Comparison of ENCODE assay signal across 26 mouse cellular contexts in genomic region chr10:122090472-122090871, GRCm38 (mm10). TPM values are rescaled to one million over a fixed set of nuclear protein-coding genes. Genes with fewer than 3 reads are reported as not detected.
DNase-seq lines count a peak whose midpoint lies in the region; ATAC-seq and TF ChIP-seq lines count a peak whose summit lies in the region.
"Had no signal": no experiment of that assay in that cellular context is flagged by ENCODE, and none has a peak within 500 bp of the region (broad histone marks: within the 10 kb centered on the region; RNA-seq: fewer than 3 reads in every experiment).

No protein-coding gene starts in this region.

- no peak overlapping the region for H3K4me3 ChIP-seq in heart, postnatal 0 days (ENCODE audit: low read depth, low read length)
- no peak overlapping the region for H3K4me3 ChIP-seq in left cerebral cortex, adult 2 months
- H3K4me3 ChIP-seq: embryonic facial prominence, embryonic 15.5 days; erythroblast, embryonic 14.5 days; forebrain, embryonic 10.5 days; forebrain, embryonic 15.5 days; heart, embryonic 12.5 days; hindbrain, embryonic 13.5 days had no signal

- H3K27me3 ChIP-seq in heart, postnatal 0 days (ENCODE audit: control insufficient read depth, insufficient read depth, low read length), result no peaks in the 10 kb centered on the region
- H3K27me3 ChIP-seq: embryonic facial prominence, embryonic 15.5 days; forebrain, embryonic 15.5 days; heart, embryonic 12.5 days; hindbrain, embryonic 13.5 days; Patski had no signal

- H3K27ac ChIP-seq in heart, postnatal 0 days (ENCODE audit: low read depth), result no peak overlapping the region
- H3K27ac ChIP-seq in left cerebral cortex, adult 2 months, result no peak overlapping the region
- H3K27ac ChIP-seq: embryonic facial prominence, embryonic 15.5 days; forebrain, embryonic 10.5 days; forebrain, embryonic 15.5 days; hindbrain, embryonic 13.5 days; hindbrain, postnatal 0 days had no signal

- peaks cover 4% of the 10 kb centered on the region for H3K4me1 ChIP-seq in heart, postnatal 0 days (ENCODE audit: control insufficient read depth, insufficient read depth)

- DNase-seq in heart, postnatal 0 days (ENCODE audit: low spot score), result no peak
- DNase-seq in heart, postnatal 10 days, result no peak
- no peak for DNase-seq in left cerebral cortex, adult 2 months (ENCODE audit: extremely low spot score in 1 of 2, low spot score in 2 of 2)
- DNase-seq in left cerebral cortex, adult 8-10 months (ENCODE audit: low spot score in 2 of 2), result no peak
- DNase-seq in 416B (ENCODE audit: low read depth), result peak; percentile 12
- DNase-seq in urinary bladder, postnatal 10 days (ENCODE audit: low spot score), result no peak
- DNase-seq: adrenal gland, postnatal 14 days; B cell, adult 2 months; cerebellum, adult 18-20 months; cerebellum, adult 9-11 months; cerebellum, postnatal 36 days; gastrocnemius, postnatal 14 days had no signal

- H3K4me2 ChIP-seq in heart, postnatal 0 days (ENCODE audit: low read depth, low read length), result no peak overlapping the region
- H3K4me2 ChIP-seq: embryonic facial prominence, embryonic 15.5 days; forebrain, embryonic 15.5 days; heart, embryonic 12.5 days; hindbrain, embryonic 13.5 days had no signal

- no peak for ATAC-seq in heart, postnatal 0 days (ENCODE audit: insufficient read depth, low read depth)
- 0 out of 2 replicates have a peak, but pooled peaks have one; percentile 47 for ATAC-seq in common myeloid progenitor, adult 5-6 weeks (replicated peaks; ENCODE audit: low read depth, poor library complexity, severe bottlenecking)
- ATAC-seq in frontal cortex, adult (ENCODE audit: low TSS enrichment), result no peak
- ATAC-seq: activated CD4-positive, CD25-positive, alpha-beta regulatory T cell, adult 4 months; CD4-positive, CD25-positive, alpha-beta regulatory T cell, adult 4 months; forebrain, embryonic 15.5 days; hindbrain, postnatal 0 days; intestine, embryonic 16.5 days; Patski had no signal

- intact Hi-C loops in heart, postnatal 10 days (cut with DNase I), result no loop called here
- intact Hi-C loops in left cerebral cortex, adult 2 months (cut with DNase I), result loop anchor here (10.0 kb wide), 2 partner anchors 904 to 994 kb away; no protein-coding TSS in a partner anchor

- peaks cover 11% of the 10 kb centered on the region for H3K9me3 ChIP-seq in heart, postnatal 0 days (replicated peaks; ENCODE audit: control insufficient read depth, low read length)

- 0 out of 2 replicates have a peak, but pooled peaks have one; percentile 2 for TF ChIP-seq CTCF in heart, postnatal 0 days (IDR thresholded peaks at IDR 0.05; ENCODE audit: low read depth)
- TF ChIP-seq CTCF in left cerebral cortex, adult 2 months (IDR thresholded peaks at IDR 0.05), result peak; percentile 20; the same call in 1 of the 2 replicates

- WGBS in heart, postnatal 0 days, result 91% methylated on average over 1 of the region's 1 CpGs

- TF ChIP-seq EP300 in heart, postnatal 0 days (IDR thresholded peaks at IDR 0.05; ENCODE audit: low read depth), result no peak

- no peak overlapping the region for H3K9ac ChIP-seq in heart, postnatal 0 days (replicated peaks; ENCODE audit: low read depth, low read length)
- H3K9ac ChIP-seq: embryonic facial prominence, embryonic 15.5 days; forebrain, embryonic 15.5 days; heart, embryonic 12.5 days; hindbrain, embryonic 13.5 days had no signal

- peaks cover 33% of the 10 kb centered on the region for H3K36me3 ChIP-seq in heart, postnatal 0 days (replicated peaks; ENCODE audit: control insufficient read depth, insufficient read depth, low read length)

RNA-seq across cellular contexts. Expression of gene Rxylt1, which starts 6.7 kb away (rescaled TPM):
- total RNA-seq in heart, postnatal 0 days (2014; rRNA removed; ENCODE audit: low replicate concordance), result 13.2 and 30.0 TPM in 2 replicates
- polyA plus RNA-seq in heart, postnatal 0 days (2015; fragmentation: Nextera tagmentation; extraction: Ambion mirVana), result 48.7 and 48.9 TPM in 2 replicates
- 10 to 100 TPM; 37.7 to 43.5 TPM for total RNA-seq in heart, postnatal 10 days (2021)
- total RNA-seq in left cerebral cortex, adult 2 months (2021), result 10 to 100 TPM; 34.1 to 48.1 TPM
- total RNA-seq in left cerebral cortex, adult 8-10 months (2022), result 10 to 100 TPM; 33.6 to 39.3 (median 34.5) TPM
- 44.4 and 63.6 TPM in 2 replicates for total RNA-seq in common myeloid progenitor, adult 5-6 weeks (2017)

RNA-seq across cellular contexts. Expression of gene Srgap1, which starts 43.4 kb away (rescaled TPM):
- total RNA-seq in heart, postnatal 0 days (2014; rRNA removed; ENCODE audit: low replicate concordance), result 3.4 and 4.0 TPM in 2 replicates
- polyA plus RNA-seq in heart, postnatal 0 days (2015; fragmentation: Nextera tagmentation; extraction: Ambion mirVana), result 4.9 and 5.0 TPM in 2 replicates
- total RNA-seq in heart, postnatal 10 days (2021), result 1 to 10 TPM; 8.2 to 8.4 TPM
- total RNA-seq in left cerebral cortex, adult 2 months (2021), result 10 to 100 TPM in 1 of 2 experiments, 1 to 10 TPM in 1; 7.6 to 11.7 TPM
- total RNA-seq in left cerebral cortex, adult 8-10 months (2022), result 10 to 100 TPM; 10.9 to 14.3 (median 13.1) TPM
- 0.14 TPM in 1 of 2 replicates, not detected in the other for total RNA-seq in common myeloid progenitor, adult 5-6 weeks (2017)
- polyA plus RNA-seq: G1E had no signal
